Mouse (Mus musculus) erythroblast, embryonic 14.5 days (primary cell): ENCODE data around the gene Polr2g.

Experiments used
- GATA1 ChIP-seq: IDR thresholded peaks from 2 replicates; pipeline ENCODE4 v1.6.1; 2012; ENCODE audit warnings: low read length, inconsistent platforms, mixed read lengths
- TAL1 ChIP-seq: IDR thresholded peaks from 3 replicates; pipeline ENCODE4 v1.6.1; 2012; ENCODE audit warnings: low read length, inconsistent platforms, mixed read lengths

DNA sequence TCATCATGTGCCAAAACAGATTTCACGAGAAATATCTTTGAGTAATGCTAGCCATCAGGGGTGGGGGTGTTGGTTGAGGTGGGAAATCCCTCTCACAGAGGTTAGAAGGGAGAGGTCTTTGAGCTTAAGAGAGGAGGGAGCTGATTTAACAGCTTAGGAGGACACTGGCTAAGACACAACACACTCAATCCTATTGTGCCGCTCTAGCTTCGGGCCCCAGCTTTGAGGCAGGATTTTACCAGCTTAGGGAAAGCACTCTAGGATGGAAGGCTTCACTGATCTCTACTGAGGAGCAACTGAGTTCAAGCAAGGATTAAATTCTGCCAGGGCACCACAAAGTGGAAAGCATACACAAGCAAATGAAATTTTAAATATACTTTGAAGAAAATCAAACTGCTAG, 18.6 kb upstream of the Polr2g start:
- TF ChIP-seq TAL1 (no peak), GATA1 (no peak)
